7 mouse cellular contexts compared by ENCODE assay signal in the genomic region with DNA sequence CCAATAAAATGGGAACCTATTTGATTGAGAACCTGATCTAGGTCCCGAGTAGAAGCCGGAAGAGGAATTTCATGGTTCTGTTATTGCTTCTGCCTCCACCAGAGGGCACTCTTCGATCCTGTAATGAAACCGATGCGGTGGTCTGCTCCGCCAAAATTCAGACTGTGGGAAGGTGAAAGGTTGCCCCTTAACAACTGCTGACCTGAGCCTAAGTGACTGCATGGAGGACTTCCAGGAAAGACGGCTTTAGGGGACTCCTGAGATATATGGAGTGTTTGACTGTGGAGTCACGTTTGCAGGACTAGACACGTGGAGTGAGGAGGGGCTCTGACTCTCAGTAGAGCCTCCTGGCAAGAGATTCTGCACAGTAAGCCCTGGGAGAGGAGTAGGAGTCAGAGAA.
A peak's percentile ranks its signal among the peaks of the same experiment; 100 is the strongest.
DNase-seq lines count a peak whose midpoint lies in the region; ATAC-seq and TF ChIP-seq lines count a peak whose summit lies in the region.

No protein-coding gene starts in this region.

- 0 out of 2 replicates have a peak, but pooled peaks cover 6% of the 10 kb centered on the region for H3K27me3 ChIP-seq in heart, embryonic 12.5 days (replicated peaks)
- H3K27me3 ChIP-seq in kidney, postnatal 0 days (ENCODE audit: insufficient read depth, low read length): no peaks in the 10 kb centered on the region
- no peaks in the 10 kb centered on the region for H3K27me3 ChIP-seq in lung, embryonic 16.5 days (ENCODE audit: control insufficient read depth, insufficient read depth, low read depth, low read length)

- no peak overlapping the region for H3K4me3 ChIP-seq in heart, embryonic 12.5 days
- H3K4me3 ChIP-seq in kidney, postnatal 0 days (replicated peaks; ENCODE audit: low read depth, low read length): no peak overlapping the region
- peak overlapping the region; percentile 23; the same call in 1 of the 2 replicates for H3K4me3 ChIP-seq in lung, embryonic 16.5 days (ENCODE audit: low read length)

- ATAC-seq in heart, embryonic 12.5 days (ENCODE audit: insufficient number of reproducible peaks, low FRiP score): no peak
- ATAC-seq in kidney, postnatal 0 days (replicated peaks; ENCODE audit: low FRiP score, low read depth): no peak
- no peak for ATAC-seq in lung, embryonic 16.5 days (ENCODE audit: low read depth)

- no peak overlapping the region for H3K27ac ChIP-seq in heart, embryonic 12.5 days (ENCODE audit: poor library complexity, severe bottlenecking)
- H3K27ac ChIP-seq in kidney, postnatal 0 days: no peak overlapping the region
- H3K27ac ChIP-seq in lung, embryonic 16.5 days (ENCODE audit: low read length): no peak overlapping the region

- peaks cover 7% of the 10 kb centered on the region for H3K4me1 ChIP-seq in heart, embryonic 12.5 days (replicated peaks)
- H3K4me1 ChIP-seq in kidney, postnatal 0 days (replicated peaks; ENCODE audit: insufficient read depth, low read length): 0 out of 2 replicates have a peak, but pooled peaks cover 5% of the 10 kb centered on the region
- no peaks in the 10 kb centered on the region for H3K4me1 ChIP-seq in lung, embryonic 16.5 days (replicated peaks; ENCODE audit: control insufficient read depth, insufficient read depth, low read length)

- peak overlapping the region; percentile 52 for H3K4me2 ChIP-seq in heart, embryonic 12.5 days
- peak overlapping the region; percentile 49; the same call in 1 of the 2 replicates for H3K4me2 ChIP-seq in kidney, postnatal 0 days (ENCODE audit: low read length)
- peak overlapping the region; percentile 52 for H3K4me2 ChIP-seq in lung, embryonic 16.5 days (ENCODE audit: low read depth, low read length)

- DNase-seq in ES-CJ7 (ENCODE audit: low read depth, low spot score) (peak; percentile 68), ZHBTc4 (ENCODE audit: low read depth, low spot score) (peak; percentile 67)
- DNase-seq in embryo, embryonic 10 days (ENCODE audit: low spot score): peak; percentile 81
- DNase-seq in kidney, postnatal 0 days (ENCODE audit: low spot score): peak; percentile 68
- DNase-seq in retina, postnatal 1 day: peak; percentile 71

- no peaks in the 10 kb centered on the region for H3K9me3 ChIP-seq in heart, embryonic 12.5 days (replicated peaks)
- H3K9me3 ChIP-seq in kidney, postnatal 0 days (replicated peaks; ENCODE audit: low read length): no peaks in the 10 kb centered on the region
- H3K9me3 ChIP-seq in lung, embryonic 16.5 days (ENCODE audit: control insufficient read depth, low read length): no peaks in the 10 kb centered on the region

- peak; percentile 84 for TF ChIP-seq CTCF in kidney, postnatal 0 days (IDR thresholded peaks at IDR 0.05; ENCODE audit: low read depth)

- no peak overlapping the region for H3K9ac ChIP-seq in heart, embryonic 12.5 days
- no peak overlapping the region for H3K9ac ChIP-seq in kidney, postnatal 0 days (ENCODE audit: low read depth, low read length)
- no peak overlapping the region for H3K9ac ChIP-seq in lung, embryonic 16.5 days (ENCODE audit: low read length)

- no peaks in the 10 kb centered on the region for H3K36me3 ChIP-seq in heart, embryonic 12.5 days
- no peaks in the 10 kb centered on the region for H3K36me3 ChIP-seq in kidney, postnatal 0 days (ENCODE audit: insufficient read depth, low read length)
- no peaks in the 10 kb centered on the region for H3K36me3 ChIP-seq in lung, embryonic 16.5 days (ENCODE audit: control insufficient read depth, insufficient read depth, low read length)

- 10% methylated on average over 9 of the region's 9 CpGs for WGBS in heart, embryonic 12.5 days
- WGBS in kidney, postnatal 0 days: 3% methylated on average over 9 of the region's 9 CpGs
- WGBS in lung, embryonic 16.5 days: 5% methylated on average over 9 of the region's 9 CpGs
